Mouse (Mus musculus) hindbrain, embryonic 16.5 days (tissue): ENCODE results near the gene AC131692.1. TPM values are rescaled to one million over a fixed set of nuclear protein-coding genes. Genes with fewer than 3 reads are reported as not detected.

Source experiments
- ATAC-seq: fragments of 200-750 bp; cut with Nextera tagmentation; 2 replicates; pipeline ENCODE4 v1.8.0; 2017; ENCODE audit warnings: moderate TSS enrichment, moderate library complexity
- H3K27ac ChIP-seq: fragments of 300-500 bp; sonication (generic); 2 replicates; pipeline ENCODE4 v1.5.1; 2014; ENCODE audit warnings: low read depth, mild to moderate bottlenecking, control low read depth, low read length, moderate library complexity
- H3K27me3 ChIP-seq: fragments of 300-500 bp; sonication (generic); replicated peaks from 2 replicates; pipeline ENCODE4 v1.6.1; 2014; ENCODE audit warnings: low read length; ENCODE audit not compliant: control insufficient read depth, insufficient read depth
- H3K36me3 ChIP-seq: fragments of 300-500 bp; sonication (generic); 2 replicates; pipeline ENCODE4 v1.6.1; 2014; ENCODE audit warnings: mild to moderate bottlenecking, low read length, moderate library complexity, mixed read lengths; ENCODE audit not compliant: control insufficient read depth, insufficient read depth
- H3K4me1 ChIP-seq: fragments of 300-500 bp; sonication (generic); 2 replicates; pipeline ENCODE4 v1.6.1; 2014; ENCODE audit warnings: low read depth, low read length; ENCODE audit not compliant: control insufficient read depth, insufficient read depth
- H3K4me2 ChIP-seq: fragments of 300-500 bp; sonication (generic); 2 replicates; pipeline ENCODE4 v1.6.1; 2014; ENCODE audit warnings: mild to moderate bottlenecking, low read length, control low read depth, moderate library complexity
- H3K4me3 ChIP-seq: fragments of 300-500 bp; sonication (generic); 2 replicates; pipeline ENCODE4 v1.5.1; 2014; ENCODE audit warnings: mild to moderate bottlenecking, low read length, control low read depth, moderate library complexity
- H3K9ac ChIP-seq: fragments of 300-500 bp; sonication (generic); 2 replicates; pipeline ENCODE4 v1.6.1; 2014; ENCODE audit warnings: low read depth, mild to moderate bottlenecking, control low read depth, low read length, moderate library complexity
- H3K9me3 ChIP-seq: fragments of 300-500 bp; sonication (generic); 2 replicates; pipeline ENCODE4 v1.6.1; 2014; ENCODE audit warnings: mild to moderate bottlenecking, low read length, moderate library complexity; ENCODE audit not compliant: control insufficient read depth
- WGBS: fragments of 180-500 bp; shearing (Covaris S2); extraction: QIAGEN DNeasy Blood & Tissue Kit; methylation state at CpG from one replicate; pipeline ENCODE4 v1.1.7; 2014; 5-methylcytosine and 5-hydroxymethylcytosine counted together
- polyA plus RNA-seq: library from polyadenylated mRNA; unstranded; fragments of >200 nt; fragmentation: Nextera tagmentation; extraction: Ambion mirVana; gene quantifications from 2 replicates; pipeline ENCODE4 v1.2.1, GENCODE M21; 2015

Gene AC131692.1
- not detected in 2 replicates for polyA plus RNA-seq

GRCm38 (mm10) chr19:6094119-6094518 lies at the start of gene AC131692.1:
TSS of gene AC131692.1 (plus strand) at chr19:6094419.
- no peak within 1 kb of the TSS for H3K27ac ChIP-seq
- no peaks in the 10 kb centered on the region for H3K27me3 ChIP-seq
- no peak within 1 kb of the TSS for H3K9ac ChIP-seq
- no peak within 1 kb of the TSS for H3K4me2 ChIP-seq
- WGBS = 90% methylated on average over 7 of the region's 7 CpGs
- no peaks in the 10 kb centered on the region for H3K4me1 ChIP-seq
- no peak within 1 kb of the TSS for H3K4me3 ChIP-seq
- no peak for ATAC-seq
- H3K9me3 ChIP-seq = no peaks in the 10 kb centered on the region
- no peaks in the 10 kb centered on the region for H3K36me3 ChIP-seq

GRCm38 (mm10) chr19:6045366-6046293 lies 48.6 kb upstream of the AC131692.1 start:
- peak; percentile 54 for ATAC-seq
- H3K9ac ChIP-seq = peak overlapping the region; percentile 91
- H3K9me3 ChIP-seq = no peaks in the 10 kb centered on the region
- H3K4me2 ChIP-seq = peak overlapping the region; percentile 86
- H3K4me1 ChIP-seq = peaks cover 21% of the 10 kb centered on the region
- H3K36me3 ChIP-seq = peaks cover 18% of the 10 kb centered on the region
- WGBS = 16% methylated on average over 20 of the region's 20 CpGs
- H3K4me3 ChIP-seq = peak overlapping the region; percentile 90
- H3K27ac ChIP-seq = peak overlapping the region; percentile 99
- no peaks in the 10 kb centered on the region for H3K27me3 ChIP-seq

GRCm38 (mm10) chr19:6046294-6047153 lies 47.7 kb upstream of the AC131692.1 start, which contains the start of gene Syvn1:
TSS of gene Syvn1 (plus strand) at chr19:6046576.
- Histone ChIP-seq H3K36me3 (peaks cover 27% of the 10 kb centered on the region), H3K4me1 (peaks cover 21% of the 10 kb centered on the region), H3K27me3 (no peaks in the 10 kb centered on the region), H3K9me3 (no peaks in the 10 kb centered on the region), H3K4me3 (peak within 1 kb of the TSS; percentile 90), H3K27ac (peak within 1 kb of the TSS; percentile 99), H3K4me2 (peak within 1 kb of the TSS; percentile 86), H3K9ac (peak within 1 kb of the TSS; percentile 91)
- under 1% methylated on average over 65 of the region's 65 CpGs for WGBS
- ATAC-seq = peak; percentile 92

GRCm38 (mm10) chr19:6047154-6047898 lies 46.9 kb upstream of the AC131692.1 start:
- peak overlapping the region; percentile 99 for H3K27ac ChIP-seq
- no peaks in the 10 kb centered on the region for H3K9me3 ChIP-seq
- peak; percentile 12 for ATAC-seq
- peaks cover 34% of the 10 kb centered on the region for H3K36me3 ChIP-seq
- peaks cover 21% of the 10 kb centered on the region for H3K4me1 ChIP-seq
- no peaks in the 10 kb centered on the region for H3K27me3 ChIP-seq
- H3K9ac ChIP-seq = peak overlapping the region; percentile 91
- peak overlapping the region; percentile 86 for H3K4me2 ChIP-seq
- 1% methylated on average over 37 of the region's 44 CpGs for WGBS
- peak overlapping the region; percentile 90 for H3K4me3 ChIP-seq

GRCm38 (mm10) chr19:6047899-6048166 lies 46.4 kb upstream of the AC131692.1 start:
- no peak overlapping the region for H3K27ac ChIP-seq
- no peaks in the 10 kb centered on the region for H3K27me3 ChIP-seq
- peak overlapping the region; percentile 86 for H3K4me2 ChIP-seq
- H3K9me3 ChIP-seq = no peaks in the 10 kb centered on the region
- peak overlapping the region; percentile 90 for H3K4me3 ChIP-seq
- peaks cover 21% of the 10 kb centered on the region for H3K4me1 ChIP-seq
- ATAC-seq = no peak
- H3K36me3 ChIP-seq = peaks cover 39% of the 10 kb centered on the region
- H3K9ac ChIP-seq = peak overlapping the region; percentile 91
- WGBS = 92% methylated on average over 8 of the region's 8 CpGs

- 87% methylated on average over 11 of the region's 11 CpGs for WGBS
- H3K36me3 ChIP-seq = peaks cover 47% of the 10 kb centered on the region
- no peaks in the 10 kb centered on the region for H3K9me3 ChIP-seq
- H3K27ac ChIP-seq = no peak overlapping the region
- no peak for ATAC-seq
- no peak overlapping the region for H3K4me2 ChIP-seq
- H3K4me1 ChIP-seq = peaks cover 21% of the 10 kb centered on the region
- H3K9ac ChIP-seq = no peak overlapping the region
- H3K27me3 ChIP-seq = no peaks in the 10 kb centered on the region
- H3K4me3 ChIP-seq = no peak overlapping the region
Measured at GRCm38 (mm10) chr19:6048681-6049410, 45.4 kb upstream of the AC131692.1 start.

GRCm38 (mm10) chr19:6052516-6052915 lies 41.7 kb upstream of the AC131692.1 start:
- no peaks in the 10 kb centered on the region for H3K27me3 ChIP-seq
- peaks cover 59% of the 10 kb centered on the region for H3K36me3 ChIP-seq
- ATAC-seq = no peak
- no peak overlapping the region for H3K9ac ChIP-seq
- H3K9me3 ChIP-seq = no peaks in the 10 kb centered on the region
- no peak overlapping the region for H3K4me3 ChIP-seq
- H3K27ac ChIP-seq = no peak overlapping the region
- H3K4me1 ChIP-seq = peaks cover 24% of the 10 kb centered on the region
- WGBS = 86% methylated on average over 7 of the region's 7 CpGs
- no peak overlapping the region for H3K4me2 ChIP-seq

GRCm38 (mm10) chr19:6054296-6054695 lies 39.9 kb upstream of the AC131692.1 start:
- 94% methylated on average over 5 of the region's 5 CpGs for WGBS
- ATAC-seq = no peak
- H3K9me3 ChIP-seq = no peaks in the 10 kb centered on the region
- H3K27me3 ChIP-seq = no peaks in the 10 kb centered on the region
- H3K4me1 ChIP-seq = peaks cover 17% of the 10 kb centered on the region
- no peak overlapping the region for H3K9ac ChIP-seq
- peaks cover 51% of the 10 kb centered on the region for H3K36me3 ChIP-seq
- no peak overlapping the region for H3K27ac ChIP-seq
- no peak overlapping the region for H3K4me2 ChIP-seq
- no peak overlapping the region for H3K4me3 ChIP-seq
